Mouse (Mus musculus) mouse trophoblast stem cell (cell line): ENCODE data around the gene Srpr.

Experiments
- in situ Hi-C, 2 experiments: fragments of 300-500 bp; cut with MseI, MboI; formaldehyde crosslinking; loops; 2 replicates in 1 of 2; 3 replicates in 1 of 2; pipeline ENCODE4 v1.15.1; 2025

Gene Srpr

GRCm38 (mm10) chr9:35199772-35200471, at the start of gene Srpr, which contains the start of gene Tirap:
Gene Srpr, plus strand, starts transcription at chr9:35200175.
Gene Tirap, minus strand, starts transcription at chr9:35200291.
- in situ Hi-C loops = no loop called here

- in situ Hi-C loops = loop anchor here (25.0 kb wide), 3 partner anchors 291 to 641 kb away; no protein-coding TSS in a partner anchor
These were observed 47.1 kb upstream of the Srpr start for GRCm38 (mm10) chr9:35152923-35153322.

DNA sequence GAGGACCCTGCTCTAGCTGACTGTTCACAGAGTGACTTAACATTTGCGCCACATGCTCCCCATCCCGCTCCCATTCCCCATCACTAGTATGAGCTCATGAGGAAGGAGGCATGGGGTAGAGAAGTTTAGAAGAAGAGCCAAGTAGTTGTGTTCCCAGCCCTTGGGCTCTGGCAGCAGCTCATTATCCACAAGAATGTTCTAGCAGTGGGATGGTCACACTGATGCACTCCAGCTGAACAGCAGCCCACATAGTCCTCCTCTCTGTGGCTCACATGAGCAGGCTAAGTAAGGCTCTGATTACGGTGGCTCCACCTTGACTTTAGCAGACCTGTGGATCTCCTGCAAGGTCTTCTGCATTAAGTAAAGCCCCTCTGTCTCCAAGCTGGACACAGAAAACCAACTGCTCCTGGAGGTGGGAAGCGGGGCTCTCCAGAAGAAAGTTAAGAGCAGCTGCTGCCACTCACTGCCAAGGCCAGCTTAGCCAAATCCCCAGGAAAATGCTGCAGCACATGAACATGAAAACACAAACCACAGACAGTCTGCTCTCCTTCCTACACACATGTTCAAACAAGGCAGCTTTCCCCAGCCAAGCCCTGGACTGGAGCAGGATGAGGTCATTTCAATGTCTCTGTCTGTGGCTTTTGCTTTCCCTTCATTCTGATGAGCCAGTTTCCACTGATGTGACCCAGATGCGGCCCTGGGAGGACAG, 43.8 kb upstream of the Srpr start:
- in situ Hi-C loops = loop anchor here (25.0 kb wide), 3 partner anchors 294 to 644 kb away; no protein-coding TSS in a partner anchor

GRCm38 (mm10) chr9:35156862-35157261, 43.1 kb upstream of the Srpr start:
- in situ Hi-C loops = loop anchor here (25.0 kb wide), 3 partner anchors 295 to 645 kb away; no protein-coding TSS in a partner anchor

GRCm38 (mm10) chr9:35158477-35158876, 41.5 kb upstream of the Srpr start:
- in situ Hi-C loops = loop anchor here (25.0 kb wide), 3 partner anchors 296 to 646 kb away; no protein-coding TSS in a partner anchor

- in situ Hi-C loops = loop anchor here (25.0 kb wide), 3 partner anchors 298 to 648 kb away; no protein-coding TSS in a partner anchor
These were observed 39.3 kb upstream of the Srpr start for GRCm38 (mm10) chr9:35160662-35161061.

DNA sequence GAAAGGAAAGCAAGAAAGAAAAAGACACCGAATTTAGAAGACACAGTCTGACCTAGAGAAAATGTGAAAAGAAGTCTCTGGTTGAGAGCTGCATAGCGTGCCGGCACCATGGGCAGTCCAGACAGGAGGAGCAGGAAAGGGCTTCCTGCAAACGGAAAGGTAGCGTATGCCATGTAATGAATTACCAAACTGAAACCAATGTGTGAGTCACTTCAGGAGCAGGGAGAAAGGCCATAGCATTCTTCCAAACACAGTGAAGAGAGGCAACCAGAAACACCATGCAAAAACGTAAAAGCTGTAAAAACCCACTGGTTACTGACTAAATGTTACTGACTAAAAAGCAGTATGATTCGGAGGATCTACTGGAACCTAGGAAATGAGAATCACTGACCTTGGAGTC, 38.3 kb upstream of the Srpr start:
- in situ Hi-C loops = loop anchor here (25.0 kb wide), 3 partner anchors 299 to 649 kb away; no protein-coding TSS in a partner anchor

DNA sequence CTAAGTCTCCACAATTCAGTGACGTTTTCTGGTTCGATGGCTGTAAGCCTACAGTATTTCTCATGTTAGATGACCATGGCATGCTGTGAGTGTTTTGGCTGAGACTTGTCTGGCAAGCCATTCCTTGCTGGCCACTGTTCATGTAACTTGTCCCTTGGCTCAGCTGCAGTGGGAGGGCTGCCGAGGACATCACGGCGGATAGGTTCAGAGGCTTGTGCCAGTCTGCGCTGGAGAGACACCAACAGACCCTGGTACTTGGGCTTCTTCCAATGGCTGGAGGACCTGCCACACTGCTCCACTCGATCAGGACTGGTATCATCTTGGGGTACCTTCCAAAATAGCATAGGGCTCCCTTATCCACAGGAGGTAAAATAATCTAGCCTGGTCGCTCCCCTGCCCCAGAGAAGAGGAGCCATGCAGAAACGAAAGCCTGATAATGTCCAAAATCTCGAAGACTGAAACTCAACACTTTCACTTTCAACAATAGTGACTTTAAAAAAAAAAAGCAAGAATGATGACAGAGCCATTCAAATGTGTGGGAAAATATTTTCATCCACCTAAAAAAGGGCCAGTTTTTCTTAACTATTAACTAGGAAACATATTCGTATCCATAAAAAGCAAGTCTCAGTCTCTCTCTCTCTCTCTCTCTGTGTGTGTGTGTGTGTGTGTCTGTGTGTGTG, 36.8 kb upstream of the Srpr start:
- in situ Hi-C loops = loop anchor here (25.0 kb wide), 3 partner anchors 301 to 651 kb away; no protein-coding TSS in a partner anchor

- in situ Hi-C loops = loop anchor here (25.0 kb wide), 3 partner anchors 302 to 652 kb away; no protein-coding TSS in a partner anchor
These were observed 35.7 kb upstream of the Srpr start for GRCm38 (mm10) chr9:35164142-35164874.

DNA sequence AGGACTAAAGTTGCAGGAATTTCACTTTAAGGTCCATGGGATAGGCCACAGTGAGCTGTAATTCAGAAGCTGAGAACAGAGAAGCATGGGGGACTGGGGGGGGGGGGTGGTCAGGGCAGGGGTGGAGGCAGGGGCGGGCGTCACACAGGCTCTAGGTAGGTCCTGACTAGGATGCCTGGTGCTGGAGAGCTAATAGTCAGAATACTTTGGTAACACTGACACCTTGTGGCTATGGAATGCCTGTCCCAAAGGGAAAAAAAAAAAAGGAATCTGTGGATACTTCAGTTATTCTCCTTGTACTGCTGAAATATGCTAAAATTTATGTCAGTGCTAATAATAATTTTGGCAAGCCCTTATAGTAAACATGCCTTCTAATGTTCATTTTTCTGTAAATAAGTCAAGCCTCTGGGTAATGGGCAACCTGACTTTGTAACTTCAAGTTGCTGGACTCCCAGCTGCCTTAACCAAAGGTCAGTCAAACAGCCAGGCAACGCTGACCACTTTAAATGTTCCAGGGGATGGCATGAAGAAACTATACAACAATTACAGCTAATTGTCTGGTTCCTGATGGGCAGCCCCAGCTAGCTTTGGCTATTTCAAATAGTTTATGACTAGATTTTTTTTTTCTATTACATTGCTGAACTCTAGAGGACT, 33.7 kb upstream of the Srpr start:
- in situ Hi-C loops = loop anchor here (25.0 kb wide), 3 partner anchors 304 to 654 kb away; no protein-coding TSS in a partner anchor

- in situ Hi-C loops = loop anchor here (25.0 kb wide), 3 partner anchors 305 to 655 kb away; no protein-coding TSS in a partner anchor
These were observed 33.0 kb upstream of the Srpr start for GRCm38 (mm10) chr9:35166798-35167635.

DNA sequence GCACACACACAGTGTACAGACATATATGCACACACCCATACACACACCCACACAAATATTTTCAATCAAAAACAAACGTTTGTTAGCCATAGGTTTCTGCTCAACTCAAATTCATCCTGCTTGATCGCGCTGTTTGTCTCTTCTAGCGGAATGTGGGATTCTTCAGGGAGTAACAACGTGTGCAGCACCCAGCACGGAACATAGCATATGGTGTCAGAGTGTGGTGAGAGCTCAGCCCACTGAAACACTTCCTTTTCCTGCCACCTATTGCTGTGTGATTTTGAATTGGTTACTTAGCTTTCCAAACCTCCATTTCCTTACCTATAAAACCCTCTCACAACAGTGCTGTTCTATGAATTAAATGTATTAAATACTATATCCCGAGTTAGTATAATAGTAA, 29.9 kb upstream of the Srpr start:
- in situ Hi-C loops = loop anchor here (25.0 kb wide), 3 partner anchors 308 to 658 kb away; no protein-coding TSS in a partner anchor

- in situ Hi-C loops = loop anchor here (25.0 kb wide), 3 partner anchors 311 to 661 kb away; no protein-coding TSS in a partner anchor
These were observed 26.6 kb upstream of the Srpr start for GRCm38 (mm10) chr9:35173331-35173730.

- in situ Hi-C loops = no loop called here
These were observed 24.5 kb upstream of the Srpr start, which contains the start of gene Dcps for GRCm38 (mm10) chr9:35175251-35176123. Gene Dcps, minus strand, starts transcription at chr9:35176061.

GRCm38 (mm10) chr9:35176124-35176659, 23.8 kb upstream of the Srpr start:
- in situ Hi-C loops = no loop called here

DNA sequence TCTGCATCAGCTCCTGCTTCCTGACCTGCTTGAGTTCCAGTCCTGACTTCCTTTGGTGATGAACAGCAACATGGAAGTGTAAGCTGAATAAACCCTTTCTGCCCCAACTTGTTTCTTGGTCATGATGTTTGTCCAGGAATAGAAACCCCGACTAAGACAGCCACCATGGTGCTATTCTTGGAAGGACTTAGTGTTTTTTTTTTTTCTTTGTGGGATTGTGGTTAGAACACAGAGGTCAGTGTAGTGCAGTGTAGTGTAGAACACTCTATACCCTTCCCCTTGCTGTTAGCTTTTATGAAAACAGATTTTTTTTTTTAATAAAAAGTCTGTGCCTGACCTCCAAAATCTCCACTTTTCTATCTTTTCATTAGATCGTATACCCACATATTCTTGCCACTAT, 17.1 kb upstream of the Srpr start:
- in situ Hi-C loops = no loop called here

DNA sequence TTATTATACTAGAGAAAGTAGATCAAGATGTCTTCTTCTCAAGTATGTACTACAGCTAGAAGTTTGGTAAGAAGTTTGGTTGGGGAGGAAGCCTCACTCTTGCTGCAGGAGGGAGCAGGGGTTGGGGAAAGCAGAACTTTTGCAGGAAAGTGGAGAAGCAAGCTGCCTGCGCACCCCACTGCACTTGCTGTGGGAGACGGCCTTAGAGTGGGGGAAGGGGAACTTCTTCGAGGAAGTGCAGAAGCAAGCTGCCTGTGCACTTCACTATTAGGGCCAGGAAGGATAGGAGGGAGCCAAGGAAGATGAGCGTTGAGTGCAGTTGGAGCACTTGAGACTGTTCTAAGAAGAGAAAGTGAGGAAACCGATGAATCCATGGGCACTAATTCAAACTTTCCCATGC, 16.6 kb upstream of the Srpr start:
- in situ Hi-C loops = no loop called here

DNA sequence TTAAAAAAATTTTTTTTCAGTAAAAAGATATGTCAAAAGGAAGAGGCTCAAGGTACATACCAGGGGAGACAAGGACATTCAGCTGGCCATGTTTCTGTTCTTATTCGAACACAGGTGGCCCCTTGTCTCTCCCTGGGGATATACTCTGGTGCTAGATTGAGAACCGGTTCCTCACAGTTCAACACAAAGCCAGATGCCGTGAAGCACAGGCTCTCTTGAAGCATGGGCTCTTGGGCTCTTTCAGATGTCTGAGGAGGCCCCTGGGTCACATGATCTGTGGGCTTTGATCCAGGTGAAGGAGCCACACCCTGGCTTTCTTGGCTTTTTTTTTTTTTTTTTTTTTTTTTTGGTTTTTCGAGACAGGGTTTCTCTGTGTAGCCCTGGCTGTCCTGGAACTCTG, 13.5 kb upstream of the Srpr start:
- in situ Hi-C loops = no loop called here
